Mouse (Mus musculus) stomach, embryonic 15.5 days (tissue): ENCODE data around the gene Dgcr2. TPM values are rescaled to one million over a fixed set of nuclear protein-coding genes. Genes with fewer than 3 reads are reported as not detected.

ENCODE experiments used
- ATAC-seq: fragments of 200-750 bp; cut with Nextera tagmentation; 2 replicates; pipeline ENCODE4 v1.8.0; 2017; ENCODE audit warnings: low read depth, moderate number of reproducible peaks, moderate TSS enrichment; ENCODE audit not compliant: insufficient read depth, low FRiP score
- H3K27ac ChIP-seq: fragments of 300-500 bp; sonication (generic); 2 replicates; pipeline ENCODE4 v1.5.1; 2015; ENCODE audit warnings: mild to moderate bottlenecking, inconsistent platforms
- H3K27me3 ChIP-seq: fragments of 300-500 bp; sonication (generic); replicated peaks from 2 replicates; pipeline ENCODE4 v1.6.1; 2015; ENCODE audit warnings: inconsistent platforms
- H3K36me3 ChIP-seq: fragments of 300-500 bp; sonication (generic); 2 replicates; pipeline ENCODE4 v1.6.1; 2015; ENCODE audit warnings: inconsistent platforms
- H3K4me1 ChIP-seq: fragments of 300-500 bp; sonication (generic); 2 replicates; pipeline ENCODE4 v1.6.1; 2015; ENCODE audit warnings: inconsistent platforms
- H3K4me2 ChIP-seq: fragments of 300-500 bp; sonication (generic); 2 replicates; pipeline ENCODE4 v1.6.1; 2015; ENCODE audit warnings: mild to moderate bottlenecking, inconsistent platforms
- H3K4me3 ChIP-seq: fragments of 300-500 bp; sonication (generic); replicated peaks from 2 replicates; pipeline ENCODE4 v1.5.1; 2015; ENCODE audit warnings: inconsistent platforms
- H3K9ac ChIP-seq: fragments of 300-500 bp; sonication (generic); 2 replicates; pipeline ENCODE4 v1.6.1; 2015; ENCODE audit warnings: inconsistent platforms
- H3K9me3 ChIP-seq: fragments of 300-500 bp; sonication (generic); 2 replicates; pipeline ENCODE4 v1.6.1; 2016; ENCODE audit warnings: inconsistent platforms
- WGBS: fragments of 180-500 bp; shearing (Covaris S2); methylation state at CpG from one replicate; pipeline ENCODE4 v1.1.7; 2015; 5-methylcytosine and 5-hydroxymethylcytosine counted together
- polyA plus RNA-seq: library from polyadenylated mRNA; unstranded; fragments of >200 nt; fragmentation: Nextera tagmentation; extraction: Ambion mirVana; gene quantifications from 2 replicates; pipeline ENCODE4 v1.2.1, GENCODE M21; 2015

Gene Dgcr2
- polyA plus RNA-seq, 1 experiment from 2014 or later: 74.6 TPM

DNA sequence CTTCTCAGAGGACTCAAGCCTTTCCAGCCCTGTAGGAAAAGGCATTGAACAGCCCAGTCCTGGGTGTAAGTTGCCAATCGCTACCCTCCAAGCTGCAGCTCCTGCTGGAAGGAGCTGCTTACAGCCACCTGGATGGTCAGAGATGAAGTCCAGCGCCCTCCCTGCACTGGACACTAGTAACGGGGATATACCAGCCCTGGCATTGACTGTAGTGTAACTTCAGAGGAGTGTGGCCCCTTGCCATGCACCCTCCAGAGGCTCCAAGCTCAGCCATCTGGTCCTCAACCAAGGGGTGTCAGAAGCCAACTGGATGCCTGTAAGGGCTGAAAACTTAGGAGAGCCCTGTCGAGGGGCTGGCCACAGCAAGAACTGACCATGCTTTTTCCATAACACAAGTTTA is 58.4 kb downstream of the Dgcr2 start:
- H3K9me3 ChIP-seq: no peaks in the 10 kb centered on the region
- H3K4me1 ChIP-seq: no peaks in the 10 kb centered on the region
- no peak overlapping the region for H3K4me2 ChIP-seq
- no peak overlapping the region for H3K9ac ChIP-seq
- H3K27ac ChIP-seq: no peak overlapping the region
- H3K27me3 ChIP-seq: peaks cover 20% of the 10 kb centered on the region
- WGBS: 82% methylated on average over 4 of the region's 4 CpGs
- ATAC-seq: no peak
- H3K4me3 ChIP-seq: no peak overlapping the region
- peaks cover 40% of the 10 kb centered on the region for H3K36me3 ChIP-seq

DNA sequence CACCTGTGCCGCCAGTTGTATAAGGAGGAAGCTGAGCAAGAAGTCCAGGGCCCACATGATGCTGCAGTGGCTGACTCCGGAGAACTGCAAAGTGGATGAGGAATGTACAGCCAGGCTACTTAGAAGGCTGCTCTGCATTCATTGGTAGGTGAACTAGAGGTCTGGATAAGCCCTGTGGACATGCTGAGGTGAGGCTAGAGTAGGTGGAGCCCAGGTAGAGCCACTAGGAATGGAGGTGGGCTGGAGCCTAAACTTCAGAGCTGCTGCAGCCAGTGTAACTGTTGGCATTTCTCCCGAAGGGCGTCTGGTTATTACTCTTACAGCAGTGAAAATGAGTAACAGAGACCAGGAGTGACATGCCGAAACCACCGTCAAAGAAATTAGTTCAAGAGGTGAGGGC is 60.3 kb downstream of the Dgcr2 start, which contains the start of gene Car15:
Gene Car15 (minus strand): TSS at position 314 of the 400 bp plus-strand sequence.
- H3K4me2 ChIP-seq: no peak within 1 kb of the TSS
- no peak within 1 kb of the TSS for H3K9ac ChIP-seq
- no peaks in the 10 kb centered on the region for H3K9me3 ChIP-seq
- H3K4me1 ChIP-seq: peaks cover 3% of the 10 kb centered on the region; the same call in 1 of the 2 replicates
- no peak for ATAC-seq
- no peak within 1 kb of the TSS for H3K27ac ChIP-seq
- peaks cover 40% of the 10 kb centered on the region for H3K27me3 ChIP-seq
- peaks cover 21% of the 10 kb centered on the region for H3K36me3 ChIP-seq
- WGBS: 72% methylated on average over 6 of the region's 6 CpGs
- no peak within 1 kb of the TSS for H3K4me3 ChIP-seq

DNA sequence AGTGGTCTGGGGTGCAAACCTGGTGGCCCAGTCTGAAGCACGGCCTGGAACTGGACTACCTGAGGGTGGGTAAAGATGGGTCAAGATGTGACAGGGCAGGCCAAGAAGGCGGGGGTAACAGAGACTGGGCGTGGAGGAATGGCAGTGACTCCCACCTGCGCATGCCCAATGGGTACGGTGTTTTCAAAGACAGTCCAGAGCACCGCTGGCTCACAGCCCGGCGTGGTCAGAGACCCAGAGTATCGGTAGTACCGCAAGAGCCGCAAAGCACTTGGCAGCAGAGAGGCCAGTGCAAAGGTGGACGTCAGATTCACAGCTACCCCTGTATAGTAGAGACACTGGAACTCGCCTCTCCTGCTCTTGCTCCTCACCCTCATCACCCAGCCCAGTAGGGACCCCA is 62.9 kb downstream of the Dgcr2 start:
- H3K4me2 ChIP-seq: no peak overlapping the region
- peaks cover 65% of the 10 kb centered on the region for H3K27me3 ChIP-seq
- no peak overlapping the region for H3K27ac ChIP-seq
- no peak overlapping the region for H3K9ac ChIP-seq
- 47% methylated on average over 13 of the region's 13 CpGs for WGBS
- no peaks in the 10 kb centered on the region for H3K9me3 ChIP-seq
- ATAC-seq: no peak
- H3K4me1 ChIP-seq: peaks cover 5% of the 10 kb centered on the region; the same call in 1 of the 2 replicates
- H3K4me3 ChIP-seq: no peak overlapping the region
- no peaks in the 10 kb centered on the region for H3K36me3 ChIP-seq

DNA sequence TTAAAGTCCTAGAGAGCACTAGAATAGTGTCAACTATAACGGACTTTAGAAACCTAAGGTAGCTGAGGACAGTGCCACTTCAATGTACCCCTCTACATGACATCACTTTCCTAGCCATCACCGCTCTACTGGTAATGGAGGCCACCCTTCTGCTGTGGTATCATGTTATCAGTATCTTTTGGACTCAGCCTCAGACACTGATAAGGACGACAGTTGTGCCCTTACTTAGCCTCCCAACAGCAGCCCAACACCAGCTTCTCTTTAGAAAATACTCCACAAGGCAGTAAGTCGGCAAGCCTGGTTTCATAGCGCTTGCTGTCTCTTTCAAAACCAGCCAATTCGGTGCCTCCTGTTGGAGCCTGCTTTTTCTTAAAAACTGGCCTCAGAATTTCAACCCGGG is 63.8 kb downstream of the Dgcr2 start:
- WGBS: 49% methylated on average over 7 of the region's 7 CpGs
- H3K36me3 ChIP-seq: no peaks in the 10 kb centered on the region
- H3K4me2 ChIP-seq: peak overlapping the region; percentile 98; the same call in 1 of the 2 replicates
- no peak overlapping the region for H3K27ac ChIP-seq
- ATAC-seq: no peak
- no peaks in the 10 kb centered on the region for H3K9me3 ChIP-seq
- peaks cover 69% of the 10 kb centered on the region for H3K27me3 ChIP-seq
- no peak overlapping the region for H3K9ac ChIP-seq
- H3K4me1 ChIP-seq: peaks cover 5% of the 10 kb centered on the region; the same call in 1 of the 2 replicates
- H3K4me3 ChIP-seq: peak overlapping the region; percentile 56

DNA sequence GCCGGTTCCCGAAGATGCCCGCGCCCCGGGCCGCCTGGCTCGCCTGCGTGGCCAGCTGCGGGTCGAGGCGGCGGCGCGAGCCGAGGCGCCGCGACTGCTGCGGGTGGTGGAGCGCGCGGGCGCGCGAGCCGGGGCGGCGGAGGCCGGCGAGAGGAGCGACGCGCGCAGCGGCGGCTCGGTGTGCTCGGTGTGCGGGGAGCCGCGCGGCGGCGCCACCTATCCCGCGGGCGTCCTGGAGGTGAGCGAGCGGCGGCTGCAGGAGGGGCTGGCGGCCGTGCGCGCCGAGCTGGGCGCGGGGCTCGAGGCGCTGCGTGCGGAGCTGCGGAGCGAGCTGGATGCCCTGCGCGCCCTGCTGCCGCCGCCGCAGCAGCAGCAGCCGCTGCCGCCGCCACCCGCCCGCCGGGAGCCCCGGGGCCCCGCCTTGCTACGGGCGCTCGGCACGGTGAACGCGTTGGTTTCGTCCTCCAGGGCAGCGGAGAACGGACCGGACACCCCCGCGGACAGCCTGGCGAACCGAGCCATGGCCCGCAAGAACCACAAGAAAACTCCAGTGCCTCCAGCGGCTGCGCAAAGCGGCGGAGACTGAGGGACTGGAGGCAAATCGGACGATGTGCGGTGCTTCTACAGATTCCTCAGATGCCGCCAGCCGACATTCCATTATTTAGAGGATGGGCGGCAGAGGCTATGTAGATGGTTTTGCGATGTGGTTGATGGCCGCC is 64.5 kb downstream of the Dgcr2 start:
- ATAC-seq: no peak

DNA sequence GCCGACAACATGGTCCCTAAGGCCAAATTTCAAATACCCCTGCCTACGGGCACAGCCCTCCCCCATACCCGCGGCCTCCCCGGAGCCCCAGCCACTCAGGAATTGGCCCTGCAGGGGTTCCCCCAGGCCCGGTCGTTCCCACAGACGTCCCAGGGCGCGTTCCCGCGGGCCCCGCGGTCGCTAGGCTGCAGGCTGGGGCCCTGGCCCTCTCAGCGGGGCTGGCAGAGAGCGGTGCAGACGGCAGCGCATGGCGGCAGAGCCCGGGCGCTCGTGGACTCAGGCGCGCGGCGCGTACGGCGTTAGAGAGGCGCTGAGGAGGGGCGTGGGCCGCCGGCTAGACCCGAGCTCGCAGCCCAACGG is 65.1 kb downstream of the Dgcr2 start:
- Histone ChIP-seq H3K9ac (peak overlapping the region; percentile 34; the same call in 1 of the 2 replicates), H3K27me3 (peaks cover 69% of the 10 kb centered on the region), H3K4me2 (peak overlapping the region; percentile 98), H3K9me3 (no peaks in the 10 kb centered on the region), H3K4me3 (peak overlapping the region; percentile 56), H3K4me1 (peaks cover 5% of the 10 kb centered on the region; the same call in 1 of the 2 replicates), H3K36me3 (no peaks in the 10 kb centered on the region), H3K27ac (no peak overlapping the region)
- ATAC-seq: no peak
- under 1% methylated on average over 37 of the region's 37 CpGs for WGBS

More for the DNA sequence above, 64.5 kb downstream of the Dgcr2 start:
- Histone ChIP-seq H3K4me2 (peak overlapping the region; percentile 98), H3K27ac (no peak overlapping the region), H3K4me3 (peak overlapping the region; percentile 56), H3K27me3 (peaks cover 69% of the 10 kb centered on the region), H3K4me1 (peaks cover 5% of the 10 kb centered on the region; the same call in 1 of the 2 replicates), H3K9me3 (no peaks in the 10 kb centered on the region), H3K9ac (peak overlapping the region; percentile 34; the same call in 1 of the 2 replicates), H3K36me3 (no peaks in the 10 kb centered on the region)
- WGBS: under 1% methylated on average over 76 of the region's 103 CpGs

DNA sequence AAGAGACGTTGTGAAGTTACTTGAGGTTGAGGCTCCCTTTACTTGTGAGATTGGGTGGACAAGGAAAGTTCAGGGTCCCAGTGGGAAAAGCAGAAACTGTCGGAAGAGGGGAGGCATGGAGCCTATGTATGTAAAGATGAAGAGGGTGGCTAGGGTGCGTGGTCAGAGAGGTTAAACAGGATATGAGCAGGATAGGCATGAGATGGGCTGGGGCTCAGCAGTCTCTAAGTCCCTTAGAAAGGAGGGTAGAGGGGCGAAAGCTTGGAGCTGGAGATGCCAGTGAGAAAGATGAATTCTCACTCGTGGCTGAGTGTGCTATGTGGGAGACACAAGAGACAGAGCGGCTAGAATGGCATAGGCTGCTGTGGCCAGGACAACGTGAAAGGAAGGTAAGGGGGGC is 65.5 kb downstream of the Dgcr2 start, which contains the start of gene B830017H08Rik:
Gene B830017H08Rik (plus strand): TSS at position 301 of the 400 bp plus-strand sequence.
- H3K27me3 ChIP-seq: peaks cover 69% of the 10 kb centered on the region
- no peak for ATAC-seq

DNA sequence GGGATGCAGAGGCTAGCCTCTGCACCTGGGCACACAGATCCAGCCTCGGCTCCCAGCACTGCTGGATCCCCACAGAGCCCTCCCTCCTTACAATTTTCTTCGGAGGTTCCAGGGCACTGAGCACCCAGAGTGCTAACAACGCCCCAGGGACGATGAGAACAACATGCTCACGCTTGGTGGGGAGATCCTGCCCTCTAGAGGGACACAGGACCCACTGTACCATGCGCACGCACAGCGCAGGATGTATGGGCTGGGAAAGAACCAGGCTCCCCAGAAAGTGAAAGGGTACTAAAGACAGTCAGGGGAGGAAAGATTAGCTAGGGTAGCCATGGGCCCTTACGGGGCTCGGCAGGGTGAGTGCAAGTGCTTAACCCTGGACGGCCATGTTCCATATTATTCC is 66.6 kb downstream of the Dgcr2 start:
- Histone ChIP-seq H3K27me3 (peaks cover 67% of the 10 kb centered on the region), H3K4me1 (peaks cover 5% of the 10 kb centered on the region; the same call in 1 of the 2 replicates), H3K4me3 (no peak overlapping the region), H3K9me3 (no peaks in the 10 kb centered on the region), H3K4me2 (no peak overlapping the region), H3K36me3 (no peaks in the 10 kb centered on the region), H3K27ac (no peak overlapping the region), H3K9ac (no peak overlapping the region)
- WGBS: 21% methylated on average over 11 of the region's 11 CpGs
- ATAC-seq: no peak

More for the DNA sequence above, 65.5 kb downstream of the Dgcr2 start, which contains the start of gene B830017H08Rik:
- WGBS: 28% methylated on average over 7 of the region's 7 CpGs
- Histone ChIP-seq H3K9me3 (no peaks in the 10 kb centered on the region), H3K9ac (peak within 1 kb of the TSS; percentile 34; the same call in 1 of the 2 replicates), H3K4me2 (peak within 1 kb of the TSS; percentile 98), H3K4me3 (peak within 1 kb of the TSS; percentile 56), H3K4me1 (peaks cover 5% of the 10 kb centered on the region; the same call in 1 of the 2 replicates), H3K36me3 (no peaks in the 10 kb centered on the region), H3K27ac (no peak within 1 kb of the TSS)

DNA sequence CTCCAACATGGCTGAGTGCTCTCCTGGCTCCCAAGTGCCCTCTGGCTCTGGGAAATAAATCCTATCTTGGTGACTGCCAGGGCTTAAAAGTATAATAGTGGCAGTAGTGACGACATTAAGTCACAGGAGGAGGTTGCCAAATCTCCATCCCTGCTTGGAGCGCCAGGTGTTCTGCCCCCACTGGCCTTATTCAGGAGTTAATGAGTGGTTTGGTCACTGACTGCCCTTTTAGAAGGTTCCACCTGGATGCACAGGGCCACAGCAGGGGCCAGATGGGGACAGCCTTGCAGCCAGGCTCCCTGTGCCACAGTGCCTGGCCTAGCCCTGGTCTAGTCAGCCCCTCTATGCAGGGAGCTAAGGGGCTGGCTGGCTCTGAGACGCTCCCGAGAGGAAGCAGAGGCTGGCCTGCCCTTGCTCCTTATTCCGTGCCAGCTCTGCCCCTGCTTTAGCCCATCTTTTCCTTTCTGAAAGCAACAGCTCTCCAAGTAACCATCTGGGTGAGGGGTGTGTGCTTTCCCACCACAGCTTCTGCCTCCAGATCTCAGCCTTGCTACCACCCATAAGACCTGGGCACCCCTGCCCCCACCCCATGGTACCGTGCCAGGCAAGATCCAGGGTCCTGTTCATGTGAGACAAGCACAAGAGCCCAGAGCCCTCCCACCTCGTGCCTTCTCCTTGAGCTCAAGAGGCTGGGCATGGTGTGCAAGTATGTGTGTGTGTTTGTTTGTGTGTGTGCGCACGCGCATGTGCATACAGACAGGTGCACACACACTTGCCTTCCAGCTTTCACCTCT is 67.8 kb downstream of the Dgcr2 start:
- 71% methylated on average over 10 of the region's 10 CpGs for WGBS
- Histone ChIP-seq H3K9me3 (no peaks in the 10 kb centered on the region), H3K4me1 (peaks cover 5% of the 10 kb centered on the region; the same call in 1 of the 2 replicates), H3K27me3 (peaks cover 55% of the 10 kb centered on the region), H3K4me2 (no peak overlapping the region), H3K36me3 (no peaks in the 10 kb centered on the region), H3K4me3 (no peak overlapping the region), H3K9ac (no peak overlapping the region), H3K27ac (no peak overlapping the region)
- no peak for ATAC-seq

DNA sequence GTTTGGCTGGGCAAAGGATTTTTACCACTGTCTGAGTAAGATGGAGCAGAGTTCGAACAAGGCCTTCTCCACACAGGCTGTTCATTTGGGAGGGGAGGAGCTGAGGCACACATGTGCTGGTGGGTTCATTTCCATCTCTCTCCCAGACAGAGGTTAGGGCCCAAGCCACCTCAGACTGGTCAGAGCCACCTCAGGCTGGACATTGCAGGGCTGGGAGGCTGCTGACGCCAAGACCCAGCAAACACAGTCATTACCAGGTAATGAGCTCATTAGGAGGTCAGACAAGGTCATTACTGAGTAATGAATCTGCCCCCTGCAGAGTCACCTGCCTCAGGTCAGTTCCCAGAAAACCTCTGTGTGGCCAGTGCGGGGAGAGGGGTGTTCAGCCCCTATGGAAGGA is 69.5 kb downstream of the Dgcr2 start:
- H3K9me3 ChIP-seq: no peaks in the 10 kb centered on the region
- H3K27ac ChIP-seq: no peak overlapping the region
- peaks cover 5% of the 10 kb centered on the region; the same call in 1 of the 2 replicates for H3K4me1 ChIP-seq
- H3K4me3 ChIP-seq: no peak overlapping the region
- WGBS: 70% methylated on average over 3 of the region's 3 CpGs
- H3K4me2 ChIP-seq: no peak overlapping the region
- H3K9ac ChIP-seq: no peak overlapping the region
- no peak for ATAC-seq
- H3K27me3 ChIP-seq: peaks cover 38% of the 10 kb centered on the region
- H3K36me3 ChIP-seq: no peaks in the 10 kb centered on the region

DNA sequence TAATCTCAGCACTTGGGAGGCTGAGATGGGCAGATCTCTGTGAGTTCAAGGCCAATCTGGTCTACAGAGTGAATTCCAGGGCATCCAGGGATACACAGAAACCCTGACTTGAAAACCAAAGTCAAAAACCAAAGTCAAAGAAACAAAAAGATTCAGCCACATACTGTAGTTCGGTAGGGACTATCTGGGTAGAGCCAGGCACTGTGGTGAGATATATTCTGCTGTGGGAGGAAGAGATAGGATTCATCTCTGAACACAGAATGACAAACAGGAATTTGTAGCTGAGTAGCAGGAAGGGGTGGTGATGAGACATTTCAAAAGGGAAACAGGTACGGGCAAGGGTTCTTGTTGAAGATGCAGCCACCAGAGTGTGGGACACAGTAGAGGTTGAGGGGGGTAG is 70.1 kb downstream of the Dgcr2 start:
- Histone ChIP-seq H3K4me2 (no peak overlapping the region), H3K27me3 (peaks cover 31% of the 10 kb centered on the region), H3K36me3 (no peaks in the 10 kb centered on the region), H3K4me1 (peaks cover 3% of the 10 kb centered on the region; the same call in 1 of the 2 replicates), H3K4me3 (no peak overlapping the region), H3K27ac (no peak overlapping the region), H3K9me3 (no peaks in the 10 kb centered on the region), H3K9ac (no peak overlapping the region)
- WGBS: 87% methylated on average over 2 of the region's 2 CpGs
- no peak for ATAC-seq

DNA sequence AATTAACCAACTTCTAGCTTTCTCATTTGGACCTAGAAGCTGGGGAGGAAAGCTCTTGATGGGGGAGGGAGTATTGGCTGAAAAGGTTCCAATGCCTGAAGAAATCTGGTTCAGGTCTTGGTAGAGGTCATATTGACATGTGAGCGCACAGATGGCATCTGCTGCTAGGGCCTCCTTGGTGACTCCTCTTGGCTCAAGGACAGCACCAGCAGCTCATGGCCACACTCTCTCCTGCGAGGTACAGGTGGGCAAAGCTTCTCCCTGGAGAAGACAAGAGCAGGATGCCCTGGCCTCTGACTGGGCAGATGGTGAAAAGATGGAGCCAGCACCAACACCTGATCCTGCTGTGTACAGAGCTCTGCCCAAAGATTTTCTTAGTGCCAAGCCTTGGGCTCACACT is 71.9 kb downstream of the Dgcr2 start:
- 70% methylated on average over 2 of the region's 2 CpGs for WGBS
- no peak for ATAC-seq
- Histone ChIP-seq H3K27ac (no peak overlapping the region), H3K27me3 (peaks cover 14% of the 10 kb centered on the region), H3K4me2 (no peak overlapping the region), H3K4me1 (no peaks in the 10 kb centered on the region), H3K9me3 (no peaks in the 10 kb centered on the region), H3K9ac (no peak overlapping the region), H3K36me3 (no peaks in the 10 kb centered on the region), H3K4me3 (no peak overlapping the region)
